Mouse (Mus musculus): ENCODE results near the gene Sox5.

DNA sequence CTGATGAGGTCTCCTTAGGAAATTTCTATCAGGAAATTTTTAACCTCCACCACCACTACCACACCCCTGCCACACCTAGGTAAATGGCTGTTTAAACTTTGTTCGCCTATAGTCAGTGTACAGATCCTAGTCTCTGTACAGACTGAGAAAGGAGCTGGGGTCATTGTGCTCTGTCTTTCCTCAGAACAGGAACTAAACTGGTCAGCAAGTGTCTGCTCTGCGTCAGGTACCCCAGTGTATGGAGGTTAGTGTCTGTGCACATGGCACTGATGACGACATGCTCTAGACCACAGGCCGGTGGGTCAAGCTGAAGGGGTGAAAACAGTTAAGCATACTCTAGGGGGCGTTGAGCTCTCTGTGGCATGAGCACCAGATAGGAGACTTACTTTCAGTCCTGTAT, 605.1 kb downstream of the Sox5 start:
- TF ChIP-seq POLR2A (IDR thresholded peaks at IDR 0.05; ENCODE audit: insufficient read depth, low read depth, low read length) (no peak), CTCF (IDR thresholded peaks at IDR 0.05) (no peak)

All from heart, adult 2 months (tissue).